8 mouse cellular contexts compared by ENCODE assay signal in genomic region chr3:146404311-146405201, GRCm38 (mm10). TPM values are rescaled to one million over a fixed set of nuclear protein-coding genes. Genes with fewer than 3 reads are reported as not detected.
DNase-seq lines count a peak whose midpoint lies in the region; ATAC-seq lines count a peak whose summit lies in the region.

Gene Ssx2ip, plus strand, starts transcription at chr3:146404642.

- intact Hi-C loops in gastrocnemius, postnatal 14 days (cut with DNase I; ENCODE audit: low total_unique reads) = no loop called here
- intact Hi-C loops in left cerebral cortex, postnatal 10 days (cut with DNase I) = no loop called here

- ATAC-seq in inflammation-experienced regulatory T-cells, adult 6 months = peak; percentile 94
- peak; percentile 89 for ATAC-seq in megakaryocyte progenitor cell, adult 5-6 weeks (replicated peaks; ENCODE audit: poor library complexity)

- peak; percentile 98 to 99 for DNase-seq in adrenal gland, adult 18-20 months (ENCODE audit: low spot score in 2 of 2)
- peak; percentile 94 for DNase-seq in embryo, embryonic 10.5 days (ENCODE audit: low spot score)
- peak; percentile 98 for DNase-seq in gastrocnemius, postnatal 14 days
- peak; percentile 96 to 98 for DNase-seq in left cerebral cortex, postnatal 10 days (ENCODE audit: extremely low spot score in 1 of 2, low spot score in 2 of 2)
- peak; percentile 97 to 98 for DNase-seq in right cerebral cortex, postnatal 10 days (ENCODE audit: low spot score in 2 of 2)
- peak; percentile 98 for DNase-seq in urinary bladder, postnatal 14 days (ENCODE audit: low spot score)

RNA-seq across cellular contexts. Expression of gene Ssx2ip, which starts in this region (rescaled TPM):
- 1 to 10 TPM; 6.4 to 6.6 TPM for total RNA-seq in adrenal gland, adult 18-20 months (2021)
- 10 to 100 TPM; 15.6 to 16.7 TPM for total RNA-seq in gastrocnemius, postnatal 14 days (2021)
- polyA plus RNA-seq in inflammation-experienced regulatory T-cells, adult 6 months (2017; shearing (Covaris generic)) = 1 to 10 TPM in 2 of 3 experiments, under 1 TPM in 1; 0.91 to 1.3 (median 1.1) TPM
- total RNA-seq in left cerebral cortex, postnatal 10 days (2021) = 100 to 1,000 TPM; 136 to 158 TPM
- 13.2 and 16.2 TPM in 2 replicates for total RNA-seq in megakaryocyte progenitor cell, adult 5-6 weeks (2015)
- 22.1 and 26.2 TPM in 2 replicates for total RNA-seq in megakaryocyte progenitor cell, adult 5-6 weeks (2017)

Comparison
In these comparisons a context has a peak if more than half of its experiments do, and no peak if none do; other contexts are left out.
1. Peak in every context shown above with its lines: DNase-seq and ATAC-seq.
2. RNA of gene Ssx2ip (total RNA-seq): 136 to 158 TPM in left cerebral cortex, postnatal 10 days; 13.2 to 26.2 TPM in megakaryocyte progenitor cell, adult 5-6 weeks, 15.6 to 16.7 TPM in gastrocnemius, postnatal 14 days and 6.4 to 6.6 TPM in adrenal gland, adult 18-20 months; every median in the first group is over 4 times any median in the second.